Mouse (Mus musculus) liver, postnatal 0 days (tissue): ENCODE measurements at regions not wholly inside any gene's neighbourhood (a gene's known extent, or its start where the extent isn't known, plus 50 kb on each side); places are given as distances from the start of the nearest gene placed in this dataset.

Source experiments
- CTCF ChIP-seq: sonication (generic); IDR thresholded peaks from 2 replicates; pipeline ENCODE4 v1.5.1; 2016; ENCODE audit warnings: antibody characterized with exemption, low read depth
- EP300 ChIP-seq: IDR thresholded peaks from 2 replicates; pipeline ENCODE4 v1.6.1; 2016; ENCODE audit warnings: antibody characterized with exemption, low read depth, mild to moderate bottlenecking

DNA sequence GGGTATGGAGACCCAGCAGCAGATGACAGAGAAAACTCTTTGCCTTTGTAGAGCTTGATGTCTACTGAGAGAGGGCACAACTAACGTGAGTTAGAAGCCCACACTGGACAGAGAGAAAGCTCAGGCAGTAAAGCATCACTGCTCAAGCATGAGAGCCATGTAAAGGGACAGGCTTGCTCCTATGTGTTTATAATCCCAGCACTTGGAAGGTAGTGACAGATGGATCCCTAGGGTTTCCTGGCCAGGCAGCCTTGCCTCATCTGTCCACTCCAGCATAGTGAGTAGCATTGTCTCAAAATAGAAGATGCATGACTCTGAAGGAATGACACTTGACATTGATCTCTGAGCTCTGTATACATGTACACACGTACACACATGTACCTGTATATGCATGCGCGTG, 55.9 kb upstream of the Cnksr3 start:
- no peak for TF ChIP-seq CTCF
- TF ChIP-seq EP300: no peak
